Mouse (Mus musculus) testis, adult 2 months (tissue): ENCODE data around the gene Ctsl. TPM values are rescaled to one million over a fixed set of nuclear protein-coding genes. Genes with fewer than 3 reads are reported as not detected.
A peak's percentile ranks its signal among the peaks of the same experiment; 100 is the strongest.

Experiments
- H3K27ac ChIP-seq: fragments of 200-500 bp; 2 replicates; pipeline ENCODE4 v1.5.1; 2012; ENCODE audit warnings: low read depth, low read length; ENCODE audit not compliant: control insufficient read depth, insufficient read depth
- H3K27me3 ChIP-seq: fragments of 200-500 bp; 2 replicates; pipeline ENCODE4 v1.6.1; 2012; ENCODE audit warnings: mild to moderate bottlenecking, low read length, moderate library complexity; ENCODE audit not compliant: control insufficient read depth, insufficient read depth
- H3K36me3 ChIP-seq: fragments of 200-500 bp; 2 replicates; pipeline ENCODE4 v1.6.1; 2012; ENCODE audit warnings: mild to moderate bottlenecking, low read length; ENCODE audit not compliant: control insufficient read depth, insufficient read depth
- H3K4me1 ChIP-seq: fragments of 200-500 bp; 2 replicates; pipeline ENCODE4 v1.6.1; 2012; ENCODE audit warnings: low read length; ENCODE audit not compliant: control insufficient read depth, insufficient read depth
- H3K4me3 ChIP-seq: fragments of 200-500 bp; 2 replicates; pipeline ENCODE4 v1.5.1; 2012; ENCODE audit warnings: low read depth, mild to moderate bottlenecking, low read length, moderate library complexity, mixed read lengths; ENCODE audit not compliant: control insufficient read depth
- CTCF ChIP-seq: fragments of 200-500 bp; IDR thresholded peaks from 2 replicates; pipeline ENCODE4 v1.5.1; 2012; ENCODE audit warnings: low read depth, mild to moderate bottlenecking, inconsistent platforms, low read length, moderate library complexity; ENCODE audit not compliant: control insufficient read depth, insufficient read depth, insufficient replicate concordance
- POLR2A ChIP-seq: fragments of 200-500 bp; IDR thresholded peaks from 2 replicates; pipeline ENCODE4 v1.6.1; 2012; ENCODE audit warnings: low read depth, mild to moderate bottlenecking, inconsistent platforms, low read length, moderate library complexity; ENCODE audit not compliant: control insufficient read depth
- polyA plus RNA-seq: library from polyadenylated mRNA; depleted of rRNA; stranded (reverse); fragments of >200 nt; gene quantifications from 2 replicates; pipeline ENCODE4 v1.2.3, GENCODE M21; 2012

The Ctsl gene
- polyA plus RNA-seq, 1 experiment, result 202 TPM

DNA sequence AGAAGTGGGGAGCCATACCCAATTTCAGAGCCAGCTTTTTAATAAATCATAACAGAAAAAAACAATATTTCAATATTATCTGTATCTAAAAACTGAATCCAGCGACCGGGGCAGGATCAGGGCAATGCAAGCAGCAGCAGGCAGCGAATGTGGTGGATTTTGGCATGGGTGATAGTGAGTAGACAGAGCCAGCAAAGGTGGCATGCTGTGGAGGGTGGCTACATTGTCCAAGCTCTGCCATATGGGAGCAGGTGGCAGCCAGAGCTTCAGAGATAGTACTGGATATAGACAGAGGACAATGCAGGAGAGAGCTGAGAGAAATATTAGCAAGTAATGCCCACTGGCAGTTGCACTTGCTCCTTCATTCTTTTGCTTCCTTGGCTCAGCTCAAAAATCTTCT lies 11.0 kb downstream of the Ctsl start:
- H3K36me3 ChIP-seq, result no peaks in the 10 kb centered on the region
- H3K27ac ChIP-seq, result no peak overlapping the region
- no peak overlapping the region for H3K4me3 ChIP-seq
- no peaks in the 10 kb centered on the region for H3K27me3 ChIP-seq
- TF ChIP-seq POLR2A, result no peak
- no peak for TF ChIP-seq CTCF
- H3K4me1 ChIP-seq, result 0 out of 2 replicates have a peak, but pooled peaks cover 4% of the 10 kb centered on the region

DNA sequence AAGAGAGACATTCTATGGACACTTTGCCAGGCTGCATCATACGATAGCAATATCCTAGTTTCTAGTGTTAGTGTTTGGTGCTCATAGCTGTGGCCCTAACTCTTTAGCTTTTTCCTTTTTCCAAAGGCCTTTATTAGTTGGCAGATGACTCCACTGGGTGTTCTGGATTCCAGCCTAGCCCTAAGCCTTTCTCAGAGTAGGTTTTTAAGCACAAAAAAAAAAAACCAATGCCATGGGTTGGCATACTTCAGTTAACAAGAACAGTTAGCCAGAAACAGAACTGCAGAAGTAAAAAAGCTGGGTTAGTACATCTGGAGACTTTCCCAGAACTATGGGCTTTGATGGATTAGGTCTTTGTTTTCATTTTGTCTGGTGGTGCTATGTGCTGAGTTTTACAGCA lies 12.2 kb downstream of the Ctsl start:
- H3K4me3 ChIP-seq, result no peak overlapping the region
- 0 out of 2 replicates have a peak, but pooled peaks cover 4% of the 10 kb centered on the region for H3K4me1 ChIP-seq
- H3K27ac ChIP-seq, result no peak overlapping the region
- TF ChIP-seq POLR2A, result no peak
- no peak for TF ChIP-seq CTCF
- no peaks in the 10 kb centered on the region for H3K36me3 ChIP-seq
- no peaks in the 10 kb centered on the region for H3K27me3 ChIP-seq

DNA sequence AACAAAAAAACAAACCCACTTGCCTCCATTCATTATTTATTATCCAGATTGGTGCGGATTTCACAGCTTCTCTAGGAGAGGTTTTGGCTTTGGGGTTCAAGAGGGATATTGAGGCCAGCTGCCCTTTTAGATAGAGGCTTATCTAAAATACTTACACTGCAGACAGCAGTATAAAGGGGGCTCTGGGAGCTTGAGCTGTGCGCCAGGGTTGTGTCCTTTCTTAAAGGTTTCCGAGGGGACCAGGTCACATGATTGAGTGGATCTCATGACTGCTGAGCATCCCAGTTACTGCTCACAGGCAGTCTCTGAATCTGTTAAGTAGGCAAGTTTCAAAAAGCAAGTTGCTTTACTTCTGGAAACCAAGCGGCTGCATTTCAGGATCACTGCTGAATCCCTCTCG lies 13.3 kb downstream of the Ctsl start:
- Histone ChIP-seq H3K4me3 (no peak overlapping the region), H3K4me1 (0 out of 2 replicates have a peak, but pooled peaks cover 4% of the 10 kb centered on the region), H3K27me3 (no peaks in the 10 kb centered on the region), H3K27ac (no peak overlapping the region), H3K36me3 (no peaks in the 10 kb centered on the region)
- no peak for TF ChIP-seq CTCF
- TF ChIP-seq POLR2A, result no peak

DNA sequence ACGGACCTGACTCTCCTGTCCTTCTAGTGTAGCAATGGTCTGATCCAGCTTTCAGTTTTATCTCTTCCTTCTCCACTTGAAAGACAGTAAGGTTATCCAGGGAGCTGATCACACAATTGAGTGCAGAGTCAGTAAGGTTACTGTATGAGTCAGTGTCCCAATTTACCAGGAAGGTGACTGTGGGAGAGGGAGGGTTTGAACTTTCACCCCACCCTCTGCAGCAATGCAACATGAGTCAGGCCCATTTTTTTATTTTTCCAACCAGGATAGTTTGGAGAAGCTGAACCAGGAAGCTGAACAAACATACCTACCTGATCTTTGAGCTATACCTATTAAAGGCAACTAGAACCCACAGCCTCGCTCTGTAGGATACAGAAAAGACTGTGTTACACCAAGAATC lies 21.2 kb downstream of the Ctsl start:
- H3K27me3 ChIP-seq, result no peaks in the 10 kb centered on the region
- no peaks in the 10 kb centered on the region for H3K4me1 ChIP-seq
- H3K36me3 ChIP-seq, result no peaks in the 10 kb centered on the region
- no peak overlapping the region for H3K4me3 ChIP-seq
- no peak overlapping the region for H3K27ac ChIP-seq
- TF ChIP-seq CTCF (no peak), POLR2A (no peak)

DNA sequence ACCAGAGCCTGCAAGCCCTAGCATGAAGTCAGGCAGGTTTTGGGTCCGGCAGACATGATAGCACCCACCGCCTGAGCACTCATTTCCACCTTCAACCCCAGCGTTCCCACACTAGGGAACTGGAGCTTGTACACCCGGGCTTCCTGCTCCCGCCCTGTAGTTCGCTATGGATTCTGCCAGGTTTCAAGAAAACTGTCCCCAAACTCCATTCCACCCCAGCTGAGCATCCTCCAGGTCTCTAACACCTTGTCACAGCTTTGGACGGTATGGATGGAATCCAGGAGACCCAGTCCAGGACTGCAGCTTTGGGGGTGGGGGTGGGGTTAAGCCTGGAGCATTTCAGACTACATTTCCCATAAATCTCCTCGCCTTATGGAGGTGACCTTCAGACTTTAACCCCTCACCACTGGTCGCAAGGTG lies 26.6 kb downstream of the Ctsl start:
- Histone ChIP-seq H3K27ac (no peak overlapping the region), H3K4me3 (peak overlapping the region; percentile 78), H3K36me3 (no peaks in the 10 kb centered on the region), H3K4me1 (peaks cover 2% of the 10 kb centered on the region; the same call in 1 of the 2 replicates), H3K27me3 (no peaks in the 10 kb centered on the region)
- no peak for TF ChIP-seq CTCF
- no peak for TF ChIP-seq POLR2A

DNA sequence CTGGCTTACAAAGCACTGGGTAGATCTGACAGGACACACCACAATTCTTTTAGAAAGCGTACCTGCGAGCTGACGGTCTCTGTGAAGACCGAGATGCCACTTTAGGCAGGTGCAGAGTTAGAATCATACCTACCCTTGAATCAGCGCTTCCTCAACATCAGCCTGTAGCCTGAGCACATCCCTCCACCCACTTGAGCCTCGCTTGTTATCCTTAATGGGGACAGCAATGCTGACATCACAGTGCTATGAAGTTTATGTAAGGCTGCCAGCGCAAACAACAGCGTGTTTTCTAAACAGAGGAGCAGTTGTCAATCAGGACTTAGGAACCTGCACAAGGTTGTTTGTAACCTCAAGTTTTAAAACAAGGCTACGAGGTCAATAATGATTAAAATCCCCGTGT lies 27.1 kb downstream of the Ctsl start:
- Histone ChIP-seq H3K36me3 (no peaks in the 10 kb centered on the region), H3K4me1 (peaks cover 2% of the 10 kb centered on the region; the same call in 1 of the 2 replicates), H3K27me3 (no peaks in the 10 kb centered on the region), H3K4me3 (peak overlapping the region; percentile 78; the same call in 1 of the 2 replicates), H3K27ac (no peak overlapping the region)
- TF ChIP-seq POLR2A (no peak), CTCF (no peak)

DNA sequence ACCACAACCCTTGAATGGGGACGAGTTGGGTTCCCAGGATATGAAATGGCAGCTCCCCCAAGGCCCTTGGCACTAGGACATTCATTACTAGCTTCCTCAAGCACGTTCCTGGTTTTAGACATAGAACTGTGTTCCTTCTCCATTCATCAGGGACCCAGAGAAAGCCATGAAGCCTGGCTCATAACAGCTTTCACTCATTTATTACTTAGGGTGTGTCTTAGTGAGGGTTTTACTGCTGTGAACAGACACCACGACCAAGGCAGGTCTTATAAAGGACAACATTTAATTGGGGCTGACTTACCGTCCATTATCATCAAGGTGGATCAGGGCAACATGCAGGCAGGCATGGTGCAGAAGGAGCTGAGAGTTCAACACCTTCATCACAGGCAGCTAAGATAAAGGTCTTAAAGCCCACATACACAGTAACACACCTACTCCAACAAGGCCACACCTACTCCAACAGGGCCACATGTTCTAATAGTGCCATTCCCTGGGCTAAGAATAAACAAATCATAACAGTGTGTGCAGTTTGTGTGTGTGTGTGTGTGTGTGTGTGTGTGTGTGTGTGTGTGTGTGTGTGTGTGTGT lies 35.1 kb downstream of the Ctsl start:
- Histone ChIP-seq H3K27me3 (no peaks in the 10 kb centered on the region), H3K27ac (no peak overlapping the region), H3K36me3 (no peaks in the 10 kb centered on the region), H3K4me3 (no peak overlapping the region), H3K4me1 (no peaks in the 10 kb centered on the region)
- TF ChIP-seq POLR2A (no peak), CTCF (no peak)
